Mouse (Mus musculus): Measurements from ENCODE around the gene Olfr1500. TPM values are rescaled to one million over a fixed set of nuclear protein-coding genes. Genes with fewer than 3 reads are reported as not detected.
"Not testable (repeated sequence)": the region's sequence is repeated elsewhere in the genome, so short reads cannot be mapped to it uniquely, and the experiment has no call there.

Gene Olfr1500
- not detected for total RNA-seq (2018; cell fraction: chromatin; rRNA removed)
- total RNA-seq (2018; cell fraction: cytosol; rRNA removed) = not detected
- not detected for total RNA-seq (2018; cell fraction: nucleus; rRNA removed)
- polyA plus RNA-seq (2018) = not detected in 3 replicates

DNA sequence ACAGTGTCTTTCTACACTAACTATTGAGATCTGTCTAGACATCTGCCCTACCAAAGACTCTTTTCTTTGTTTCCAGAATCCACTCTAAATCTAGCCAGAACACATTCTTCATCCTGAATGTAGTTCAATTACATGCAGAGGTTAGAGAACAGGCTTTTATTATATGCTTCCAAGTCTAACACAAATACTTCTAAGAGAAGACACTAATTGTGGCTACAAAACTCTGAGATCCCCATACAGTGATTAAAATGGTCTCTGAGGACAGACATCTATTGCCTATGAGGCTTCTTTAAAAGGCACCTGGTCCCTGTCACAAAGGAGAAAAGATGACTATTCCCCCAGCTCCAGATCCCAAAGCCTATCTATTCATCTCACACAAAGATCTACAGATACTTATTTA is at the start of gene Olfr1500:
Gene Olfr1500, minus strand, starts transcription at position 101 of the 400 bp plus-strand sequence.
- Histone ChIP-seq H3K79me2 (ENCODE audit: inconsistent target) (no peaks in the 10 kb centered on the region), H3K27ac (no peak within 1 kb of the TSS), H3K36me3 (ENCODE audit: inconsistent target) (no peaks in the 10 kb centered on the region), H3K4me3 (ENCODE audit: inconsistent target) (no peak within 1 kb of the TSS)

DNA sequence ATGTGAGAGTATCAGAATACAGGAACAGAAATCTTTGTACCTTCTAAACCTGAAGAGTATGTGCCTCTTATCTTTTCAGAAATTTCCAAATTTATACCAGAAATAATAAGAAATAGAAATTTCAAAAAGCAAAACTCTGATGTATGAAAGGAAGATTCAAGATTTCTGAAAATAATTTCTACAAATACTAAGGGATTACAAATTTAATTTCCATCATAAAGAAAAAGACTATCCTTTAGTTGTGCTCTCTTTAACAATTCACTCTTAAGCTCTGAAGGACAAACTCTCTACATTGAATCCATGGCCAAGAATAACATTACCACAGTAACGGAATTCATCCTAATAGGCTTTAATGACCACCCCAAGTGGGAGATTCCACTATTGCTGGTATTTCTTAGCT is 31.2 kb upstream of the Olfr1500 start, which contains the start of gene Olfr1502:
Gene Olfr1502, plus strand, starts transcription at position 301 of the 400 bp plus-strand sequence.
- H3K27ac ChIP-seq = no peak within 1 kb of the TSS
- no peak within 1 kb of the TSS for H3K4me3 ChIP-seq (ENCODE audit: inconsistent target)
- WGBS (ENCODE audit: missing documents) = 85% methylated on average over 1 of the region's 1 CpGs
- H3K36me3 ChIP-seq (ENCODE audit: inconsistent target) = no peaks in the 10 kb centered on the region
- no peaks in the 10 kb centered on the region for H3K79me2 ChIP-seq (ENCODE audit: inconsistent target)

DNA sequence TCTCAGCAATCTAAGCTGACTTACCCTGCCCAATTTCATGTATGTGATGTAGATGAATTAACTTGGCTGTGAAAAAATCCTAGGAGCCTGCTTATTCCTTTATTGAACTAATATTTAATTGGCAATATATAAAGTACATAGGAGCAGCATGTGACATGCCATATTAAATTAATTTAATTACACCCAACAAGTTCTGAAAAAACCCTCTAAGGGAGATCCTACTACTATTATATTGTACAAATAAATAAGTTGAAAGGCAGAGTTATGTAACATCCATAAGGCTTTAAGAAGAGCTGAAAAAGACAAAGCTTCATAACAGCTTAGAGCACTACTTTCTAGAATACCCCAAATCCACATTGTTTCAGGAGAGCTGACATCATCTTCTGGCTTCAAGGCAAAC is 20.3 kb upstream of the Olfr1500 start, which contains the start of gene Olfr1501:
Gene Olfr1501, minus strand, starts transcription at position 101 of the 400 bp plus-strand sequence.
- H3K4me3 ChIP-seq (ENCODE audit: inconsistent target); H3K27ac ChIP-seq; H3K36me3 ChIP-seq (ENCODE audit: inconsistent target); H3K79me2 ChIP-seq (ENCODE audit: inconsistent target): not testable (repeated sequence)

DNA sequence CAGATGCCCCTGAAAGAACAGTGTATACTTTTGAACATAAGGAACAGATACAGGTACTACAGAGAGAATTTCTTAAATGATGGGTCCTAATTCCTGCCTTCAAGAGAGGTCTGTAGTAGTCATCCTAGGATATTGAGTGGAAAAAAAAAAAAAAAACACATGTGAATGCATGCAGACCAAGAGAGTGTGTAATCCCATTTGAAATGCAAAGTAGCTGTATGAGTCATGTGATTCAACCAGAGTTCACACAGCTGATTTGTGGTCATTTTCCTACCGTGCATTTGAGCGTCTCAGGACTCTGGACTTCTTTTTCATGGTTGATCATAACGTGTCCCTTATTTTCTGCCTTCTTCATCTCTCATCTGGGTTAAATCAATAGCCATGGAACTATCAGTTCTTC is 1.8 kb downstream of the Olfr1500 start:
- Histone ChIP-seq H3K4me3 (ENCODE audit: inconsistent target) (no peak overlapping the region), H3K79me2 (ENCODE audit: inconsistent target) (no peaks in the 10 kb centered on the region), H3K36me3 (ENCODE audit: inconsistent target) (no peaks in the 10 kb centered on the region), H3K27ac (no peak overlapping the region)
- WGBS (ENCODE audit: missing documents) = 60% methylated on average over 3 of the region's 3 CpGs

DNA sequence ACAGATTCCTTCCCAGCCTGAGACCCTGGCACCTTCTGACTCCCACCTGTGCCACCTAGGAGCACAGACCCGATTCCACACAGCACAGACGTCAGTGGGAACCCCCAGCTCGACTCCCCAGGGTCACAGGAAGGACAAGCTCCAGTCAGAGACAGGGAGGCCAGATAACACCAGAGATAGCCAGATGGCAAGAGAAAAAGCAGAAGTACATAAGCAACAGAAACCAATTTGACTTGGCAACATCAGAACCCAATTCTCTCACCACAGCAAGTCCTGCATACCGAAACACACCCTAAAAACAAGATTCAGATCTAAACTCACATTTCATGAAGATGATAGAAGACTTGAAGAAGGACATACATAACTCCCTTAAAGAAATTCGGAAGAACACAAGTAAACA is 9.4 kb downstream of the Olfr1500 start:
- 26% methylated on average over 5 of the region's 5 CpGs for WGBS (ENCODE audit: missing documents)

DNA sequence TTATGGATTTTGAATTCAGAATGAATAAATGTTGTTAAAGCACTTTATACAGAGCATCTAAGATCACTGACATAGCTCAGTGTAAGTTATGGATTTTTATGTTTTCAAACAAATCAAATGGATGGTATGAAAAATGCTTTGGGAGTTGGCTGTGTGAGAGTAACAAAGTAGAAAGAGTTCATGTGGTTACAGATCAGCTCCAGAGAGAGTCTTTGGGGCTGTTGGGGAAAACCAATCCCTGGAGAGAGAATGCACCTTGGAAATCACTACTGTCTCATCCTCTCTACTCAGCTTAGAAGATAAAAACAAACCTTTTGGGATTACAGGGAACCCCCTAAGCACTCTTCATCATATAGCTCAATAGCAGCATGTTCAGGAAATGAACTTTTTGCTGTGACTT is 10.9 kb downstream of the Olfr1500 start, which contains the start of gene Olfr1499:
Gene Olfr1499, minus strand, starts transcription at position 101 of the 400 bp plus-strand sequence.
- Histone ChIP-seq H3K36me3 (ENCODE audit: inconsistent target) (no peaks in the 10 kb centered on the region), H3K27ac (no peak within 1 kb of the TSS), H3K4me3 (ENCODE audit: inconsistent target) (no peak within 1 kb of the TSS), H3K79me2 (ENCODE audit: inconsistent target) (no peaks in the 10 kb centered on the region)

More for the DNA sequence above, 9.4 kb downstream of the Olfr1500 start:
- Histone ChIP-seq H3K27ac (no peak overlapping the region), H3K79me2 (ENCODE audit: inconsistent target) (no peaks in the 10 kb centered on the region), H3K4me3 (ENCODE audit: inconsistent target) (no peak overlapping the region), H3K36me3 (ENCODE audit: inconsistent target) (no peaks in the 10 kb centered on the region)

DNA sequence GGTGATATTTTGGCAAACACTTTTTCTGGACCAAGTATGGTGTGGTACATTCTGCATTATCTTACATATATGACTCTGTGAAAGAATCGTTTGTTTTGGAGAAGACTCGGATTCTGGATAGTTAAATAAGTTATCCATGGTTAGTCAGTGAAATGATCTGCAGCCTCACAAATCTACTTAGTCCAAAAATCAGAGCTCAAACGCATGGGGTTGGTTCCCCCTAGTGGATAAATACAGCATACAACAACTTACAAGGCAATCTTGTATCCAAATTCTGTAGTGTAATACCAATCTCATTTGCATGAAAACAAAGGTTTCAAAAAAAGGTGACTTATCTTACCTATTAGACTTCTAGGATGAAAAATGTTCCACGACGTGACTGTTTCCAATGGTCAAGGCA is 11.5 kb downstream of the Olfr1500 start:
- no peak overlapping the region for H3K4me3 ChIP-seq (ENCODE audit: inconsistent target)
- H3K36me3 ChIP-seq (ENCODE audit: inconsistent target) = no peaks in the 10 kb centered on the region
- no peak overlapping the region for H3K27ac ChIP-seq
- WGBS (ENCODE audit: missing documents) = 28% methylated on average over 5 of the region's 5 CpGs
- H3K79me2 ChIP-seq (ENCODE audit: inconsistent target) = no peaks in the 10 kb centered on the region

DNA sequence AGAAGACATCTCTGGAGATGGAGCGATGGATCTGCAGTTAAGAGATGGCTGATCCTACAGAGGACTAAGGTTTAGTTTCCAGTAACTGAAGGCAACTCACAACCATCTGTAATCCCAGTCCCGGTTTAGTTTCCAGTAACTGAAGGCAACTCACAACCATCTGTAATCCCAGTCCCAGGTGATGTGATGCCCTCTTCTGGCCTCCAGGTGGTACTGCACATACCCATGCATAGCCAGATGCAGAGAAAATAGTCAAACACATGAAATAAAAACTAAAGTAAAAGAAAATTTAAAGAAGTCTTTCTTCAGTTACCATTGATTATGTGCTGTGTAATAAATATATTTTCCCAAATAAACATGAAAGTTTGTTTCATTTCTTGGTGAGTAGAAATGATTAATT is 17.5 kb downstream of the Olfr1500 start:
- 69% methylated on average over 2 of the region's 2 CpGs for WGBS (ENCODE audit: missing documents)
- Histone ChIP-seq H3K27ac (no peak overlapping the region), H3K36me3 (ENCODE audit: inconsistent target) (no peaks in the 10 kb centered on the region), H3K79me2 (ENCODE audit: inconsistent target) (no peaks in the 10 kb centered on the region), H3K4me3 (ENCODE audit: inconsistent target) (no peak overlapping the region)

DNA sequence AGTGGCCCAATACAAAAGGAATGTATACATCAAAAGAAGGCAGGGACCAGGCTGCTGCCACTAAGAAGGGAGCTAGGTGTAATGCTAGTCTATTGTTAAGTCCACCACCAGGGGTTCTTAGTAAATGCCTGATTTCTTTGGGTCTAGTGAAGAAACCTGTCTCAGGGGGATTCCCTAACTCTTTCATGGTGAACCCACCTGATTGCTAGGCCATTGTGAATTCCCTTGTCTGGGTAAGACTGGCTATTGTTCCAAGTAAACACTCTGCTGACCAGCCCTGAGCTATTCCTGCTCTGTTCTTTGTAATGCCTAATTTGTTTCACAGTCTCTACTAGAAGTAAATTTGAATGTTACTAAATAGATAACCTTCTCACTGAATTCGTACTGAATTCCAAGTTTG is 24.8 kb downstream of the Olfr1500 start:
- not testable (repeated sequence) for H3K79me2 ChIP-seq (ENCODE audit: inconsistent target); H3K27ac ChIP-seq; H3K4me3 ChIP-seq (ENCODE audit: inconsistent target); H3K36me3 ChIP-seq (ENCODE audit: inconsistent target)
- WGBS (ENCODE audit: missing documents) = 50% methylated on average over 1 of the region's 1 CpGs

DNA sequence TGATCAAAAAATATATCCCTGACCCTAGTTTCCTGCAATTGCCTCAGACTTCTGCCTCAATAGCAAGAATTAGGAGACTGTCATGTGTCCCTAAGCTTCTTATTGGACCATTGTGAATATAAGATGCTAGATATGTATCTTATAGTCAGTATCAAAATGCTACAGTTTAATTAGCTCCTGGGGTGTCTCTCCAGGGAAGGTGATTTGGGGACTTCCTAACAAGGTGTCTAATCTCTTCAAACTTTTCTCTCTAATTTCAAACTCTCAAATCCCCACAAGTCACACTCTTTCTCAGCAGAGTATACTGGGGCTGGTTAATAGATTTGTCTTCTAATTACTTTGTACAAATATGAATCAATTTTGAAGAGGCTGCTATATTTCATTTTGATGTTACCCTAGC is 32.2 kb downstream of the Olfr1500 start, which contains the start of gene Olfr1497:
Gene Olfr1497, minus strand, starts transcription at position 101 of the 400 bp plus-strand sequence.
- no peaks in the 10 kb centered on the region for H3K36me3 ChIP-seq (ENCODE audit: inconsistent target)
- no peak within 1 kb of the TSS for H3K4me3 ChIP-seq (ENCODE audit: inconsistent target)
- no peak within 1 kb of the TSS for H3K27ac ChIP-seq
- H3K79me2 ChIP-seq (ENCODE audit: inconsistent target) = no peaks in the 10 kb centered on the region

DNA sequence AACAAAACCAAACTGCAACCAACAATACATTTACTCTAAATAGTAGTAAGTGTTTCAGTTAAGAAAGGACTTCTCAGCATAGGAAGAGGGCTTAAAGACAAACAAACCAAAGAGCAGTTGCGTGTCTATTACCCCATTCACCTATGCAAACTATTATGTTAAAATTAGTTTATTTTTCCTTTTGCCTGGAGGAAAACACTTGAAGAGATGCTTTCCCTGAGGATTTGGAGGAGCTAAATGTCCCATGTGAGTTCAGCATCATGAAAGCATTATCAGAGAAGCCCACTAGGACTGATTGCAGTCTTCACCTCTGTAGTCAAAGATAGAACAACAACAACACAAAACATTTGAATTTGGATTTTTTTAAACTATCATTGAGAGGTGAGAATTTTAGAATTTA is 52.7 kb downstream of the Olfr1500 start, which contains the start of gene Olfr1496:
Gene Olfr1496, plus strand, starts transcription at position 301 of the 400 bp plus-strand sequence.
- WGBS (ENCODE audit: missing documents) = 71% methylated on average over 1 of the region's 1 CpGs
- no peaks in the 10 kb centered on the region for H3K36me3 ChIP-seq (ENCODE audit: inconsistent target)
- H3K27ac ChIP-seq = no peak within 1 kb of the TSS
- H3K4me3 ChIP-seq (ENCODE audit: inconsistent target) = no peak within 1 kb of the TSS
- no peaks in the 10 kb centered on the region for H3K79me2 ChIP-seq (ENCODE audit: inconsistent target)

Other genes with a start within 250 kb of the Olfr1500 start
- gene Olfr1484, start 247.0 kb downstream of the Olfr1500 start, polyA plus RNA-seq (2018) = not detected in 3 replicates
- not detected in 3 replicates for gene Olfr1487, start 213.1 kb downstream of the Olfr1500 start, polyA plus RNA-seq (2018)
- gene Olfr1489, start 198.9 kb downstream of the Olfr1500 start, polyA plus RNA-seq (2018) = not detected in 3 replicates
- gene Olfr1490, start 179.4 kb downstream of the Olfr1500 start, polyA plus RNA-seq (2018) = not detected in 3 replicates
- not detected in 3 replicates for gene Olfr1491, start 133.2 kb downstream of the Olfr1500 start, polyA plus RNA-seq (2018)
- not detected in 3 replicates for gene Olfr1493-ps1, start 107.2 kb downstream of the Olfr1500 start, polyA plus RNA-seq (2018)
- gene Olfr1494, start 90.8 kb downstream of the Olfr1500 start, polyA plus RNA-seq (2018) = not detected in 3 replicates
- gene Olfr1495, start 65.9 kb downstream of the Olfr1500 start, polyA plus RNA-seq (2018) = not detected in 3 replicates
- not detected in 3 replicates for gene Olfr1496, start 52.6 kb downstream of the Olfr1500 start, polyA plus RNA-seq (2018)
- gene Olfr1497, start 32.3 kb downstream of the Olfr1500 start, polyA plus RNA-seq (2018) = not detected in 3 replicates
- gene Olfr1499, start 11.0 kb downstream of the Olfr1500 start, polyA plus RNA-seq (2018) = not detected in 3 replicates
- gene Olfr1501, start 20.2 kb upstream of the Olfr1500 start, polyA plus RNA-seq (2018) = not detected in 3 replicates
- not detected in 3 replicates for gene Olfr1502, start 31.3 kb upstream of the Olfr1500 start, polyA plus RNA-seq (2018)
- gene Olfr1504, start 67.4 kb upstream of the Olfr1500 start, polyA plus RNA-seq (2018) = not detected in 3 replicates
- gene Olfr1505, start 83.0 kb upstream of the Olfr1500 start, polyA plus RNA-seq (2018) = not detected in 3 replicates

Measured in macrophage (primary cell).